Mouse (Mus musculus): ENCODE data around the gene Ush1g. TPM values are rescaled to one million over a fixed set of nuclear protein-coding genes. Genes with fewer than 3 reads are reported as not detected.

The Ush1g gene
- polyA plus RNA-seq, 1 experiment from 2014 or later = not detected

DNA sequence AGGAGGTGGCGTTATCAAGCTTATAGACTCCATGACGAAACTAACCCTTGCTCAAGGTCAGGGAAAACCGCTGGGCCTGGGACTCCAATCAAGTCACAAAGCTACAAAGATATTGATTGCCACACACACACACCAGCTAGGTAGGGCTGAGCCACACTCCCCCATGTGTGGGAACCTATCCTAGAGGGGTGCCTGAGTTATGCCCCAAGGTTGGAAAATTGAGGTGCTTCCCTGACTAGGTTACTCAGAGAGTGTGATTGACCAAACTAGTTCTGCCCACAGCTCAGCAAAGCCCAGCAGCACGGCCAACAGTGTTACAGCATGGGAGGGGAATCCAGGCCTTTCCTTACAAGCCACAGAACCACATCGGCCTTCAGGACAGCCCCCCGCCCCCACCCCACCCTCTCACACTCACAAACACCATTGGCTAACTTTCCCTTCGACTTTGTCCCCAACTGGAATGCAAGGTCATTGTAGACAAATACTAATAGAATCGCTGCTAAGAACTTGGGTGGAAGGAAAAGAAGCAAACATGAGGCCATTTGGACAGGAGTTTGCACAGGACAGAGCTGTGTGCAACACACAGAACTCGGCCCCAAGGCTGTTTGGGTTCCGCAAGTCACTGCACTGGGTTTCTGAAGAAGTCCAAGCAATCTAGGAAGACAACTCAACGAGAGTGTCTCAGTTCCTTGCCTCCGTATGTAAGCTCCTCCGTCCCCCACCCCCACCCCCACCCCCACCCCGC lies 29.0 kb downstream of the Ush1g start:
- ATAC-seq (ENCODE audit: low FRiP score, low TSS enrichment) = no peak
- H3K27ac ChIP-seq (ENCODE audit: low read length) = 0 out of 2 replicates have a peak overlapping the region, but pooled peaks have one; percentile 10
- WGBS = 60% methylated on average over 14 of the region's 14 CpGs
- H3K36me3 ChIP-seq (ENCODE audit: insufficient read depth, low read length) = no peaks in the 10 kb centered on the region
- H3K27me3 ChIP-seq (ENCODE audit: insufficient read depth, low read length) = peaks cover 9% of the 10 kb centered on the region
- H3K4me1 ChIP-seq (ENCODE audit: insufficient read depth, low read length) = peaks cover 17% of the 10 kb centered on the region
- no peak overlapping the region for H3K9ac ChIP-seq (replicated peaks; ENCODE audit: low read length)
- no peak overlapping the region for H3K4me2 ChIP-seq (replicated peaks; ENCODE audit: low read depth, low read length)
- H3K9me3 ChIP-seq (ENCODE audit: low read length) = no peaks in the 10 kb centered on the region
- H3K4me3 ChIP-seq (ENCODE audit: low read length) = no peak overlapping the region

DNA sequence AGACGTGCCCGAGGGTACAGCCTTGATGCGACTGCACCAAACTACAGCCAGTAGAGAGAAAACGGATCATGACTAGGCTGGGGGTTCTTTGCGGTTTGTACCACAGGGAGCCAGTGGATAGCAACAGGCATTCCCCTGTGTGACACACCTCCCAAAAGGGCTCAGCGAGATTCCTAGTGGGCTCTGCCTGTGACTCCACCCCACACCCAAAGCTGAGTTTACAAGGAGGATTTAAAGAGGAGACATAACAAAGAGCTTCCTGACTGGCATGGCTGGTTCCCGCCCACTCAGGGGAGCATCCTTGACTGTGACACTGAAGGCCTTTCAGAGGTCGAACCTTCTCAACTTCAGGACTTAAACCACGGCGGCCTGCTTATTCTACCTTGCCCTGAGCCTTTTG lies 30.3 kb downstream of the Ush1g start:
- Histone ChIP-seq H3K9me3 (ENCODE audit: low read length) (no peaks in the 10 kb centered on the region), H3K27me3 (ENCODE audit: insufficient read depth, low read length) (no peaks in the 10 kb centered on the region), H3K4me2 (replicated peaks; ENCODE audit: low read depth, low read length) (no peak overlapping the region), H3K27ac (ENCODE audit: low read length) (no peak overlapping the region), H3K9ac (replicated peaks; ENCODE audit: low read length) (no peak overlapping the region), H3K36me3 (ENCODE audit: insufficient read depth, low read length) (no peaks in the 10 kb centered on the region), H3K4me3 (ENCODE audit: low read length) (no peak overlapping the region), H3K4me1 (ENCODE audit: insufficient read depth, low read length) (peaks cover 9% of the 10 kb centered on the region; the same call in 1 of the 2 replicates)
- 77% methylated on average over 10 of the region's 10 CpGs for WGBS
- no peak for ATAC-seq (ENCODE audit: low FRiP score, low TSS enrichment)

DNA sequence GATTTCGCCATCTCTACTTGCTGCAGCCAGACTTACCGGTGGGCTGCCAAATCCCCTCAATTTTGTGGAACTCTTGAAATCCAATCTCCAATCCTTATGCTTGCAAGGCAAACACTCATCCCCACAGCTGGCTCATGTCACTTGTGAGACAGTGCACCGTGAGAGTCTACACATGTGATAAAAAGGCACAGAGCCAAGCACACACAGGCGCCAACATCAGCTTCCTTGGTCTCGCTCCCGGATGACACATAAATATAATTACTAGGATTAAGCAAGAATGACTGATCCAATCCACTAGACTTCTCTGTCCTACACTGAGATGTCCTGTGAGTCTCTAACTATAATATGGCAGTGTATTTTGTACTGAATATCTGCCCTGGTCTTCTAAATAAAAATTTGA lies 30.9 kb downstream of the Ush1g start:
- H3K4me2 ChIP-seq (replicated peaks; ENCODE audit: low read depth, low read length) = no peak overlapping the region
- no peak overlapping the region for H3K4me3 ChIP-seq (ENCODE audit: low read length)
- H3K27ac ChIP-seq (ENCODE audit: low read length) = no peak overlapping the region
- no peaks in the 10 kb centered on the region for H3K36me3 ChIP-seq (ENCODE audit: insufficient read depth, low read length)
- 49% methylated on average over 6 of the region's 6 CpGs for WGBS
- H3K27me3 ChIP-seq (ENCODE audit: insufficient read depth, low read length) = no peaks in the 10 kb centered on the region
- H3K9ac ChIP-seq (replicated peaks; ENCODE audit: low read length) = no peak overlapping the region
- H3K9me3 ChIP-seq (ENCODE audit: low read length) = no peaks in the 10 kb centered on the region
- peaks cover 9% of the 10 kb centered on the region; the same call in 1 of the 2 replicates for H3K4me1 ChIP-seq (ENCODE audit: insufficient read depth, low read length)
- no peak; the same call in 1 of the 2 replicates for ATAC-seq (ENCODE audit: low FRiP score, low TSS enrichment)

DNA sequence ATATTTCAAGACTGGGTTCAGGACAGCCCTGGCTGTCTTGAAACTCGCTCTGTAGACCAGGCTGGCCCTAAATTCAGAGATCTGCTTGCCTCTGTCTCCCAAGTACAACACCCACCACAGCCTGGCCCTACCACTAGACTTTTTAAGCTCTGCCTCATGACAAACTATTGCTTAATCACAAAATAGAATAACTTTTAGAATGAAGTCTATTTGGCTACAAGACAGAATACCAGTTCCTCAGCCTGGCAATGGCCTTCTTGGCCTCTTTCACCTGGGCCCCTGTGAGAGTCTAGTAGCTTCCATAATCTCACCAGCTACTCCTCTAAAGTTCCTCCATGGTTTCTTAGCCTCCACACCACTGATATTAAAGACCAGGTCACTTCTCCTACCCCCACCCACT lies 31.5 kb downstream of the Ush1g start:
- no peaks in the 10 kb centered on the region for H3K9me3 ChIP-seq (ENCODE audit: low read length)
- no peak overlapping the region for H3K9ac ChIP-seq (replicated peaks; ENCODE audit: low read length)
- no peak for ATAC-seq (ENCODE audit: low FRiP score, low TSS enrichment)
- no peaks in the 10 kb centered on the region for H3K36me3 ChIP-seq (ENCODE audit: insufficient read depth, low read length)
- WGBS = 76% methylated on average over 1 of the region's 1 CpGs
- H3K4me2 ChIP-seq (replicated peaks; ENCODE audit: low read depth, low read length) = no peak overlapping the region
- H3K4me3 ChIP-seq (ENCODE audit: low read length) = no peak overlapping the region
- no peaks in the 10 kb centered on the region for H3K27me3 ChIP-seq (ENCODE audit: insufficient read depth, low read length)
- no peak overlapping the region for H3K27ac ChIP-seq (ENCODE audit: low read length)
- peaks cover 9% of the 10 kb centered on the region; the same call in 1 of the 2 replicates for H3K4me1 ChIP-seq (ENCODE audit: insufficient read depth, low read length)

DNA sequence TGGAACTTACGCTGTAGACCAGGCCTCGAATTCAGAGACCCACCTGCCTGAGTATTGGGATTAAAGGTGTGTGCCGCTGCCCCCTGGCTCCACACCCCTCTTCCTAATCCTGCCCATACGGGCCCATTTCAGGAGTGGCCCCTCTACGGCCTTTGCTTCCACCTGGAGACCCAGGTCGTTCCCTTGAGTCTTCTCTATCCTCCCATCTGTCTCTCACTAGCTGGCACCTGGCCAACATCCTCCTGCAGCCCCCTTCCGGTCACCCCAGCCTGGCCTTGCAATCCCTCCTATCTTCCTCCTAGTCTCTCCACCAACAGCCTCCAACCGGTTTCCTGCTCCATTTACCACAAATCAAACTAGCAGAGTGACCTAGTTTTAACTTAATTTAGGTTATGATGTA lies 32.0 kb downstream of the Ush1g start:
- H3K4me3 ChIP-seq (ENCODE audit: low read length) = no peak overlapping the region
- H3K9ac ChIP-seq (replicated peaks; ENCODE audit: low read length) = no peak overlapping the region
- H3K4me1 ChIP-seq (ENCODE audit: insufficient read depth, low read length) = peaks cover 9% of the 10 kb centered on the region; the same call in 1 of the 2 replicates
- no peaks in the 10 kb centered on the region for H3K27me3 ChIP-seq (ENCODE audit: insufficient read depth, low read length)
- no peak overlapping the region for H3K4me2 ChIP-seq (replicated peaks; ENCODE audit: low read depth, low read length)
- no peaks in the 10 kb centered on the region for H3K9me3 ChIP-seq (ENCODE audit: low read length)
- ATAC-seq (ENCODE audit: low FRiP score, low TSS enrichment) = no peak
- H3K27ac ChIP-seq (ENCODE audit: low read length) = no peak overlapping the region
- no peaks in the 10 kb centered on the region for H3K36me3 ChIP-seq (ENCODE audit: insufficient read depth, low read length)
- 63% methylated on average over 8 of the region's 8 CpGs for WGBS

DNA sequence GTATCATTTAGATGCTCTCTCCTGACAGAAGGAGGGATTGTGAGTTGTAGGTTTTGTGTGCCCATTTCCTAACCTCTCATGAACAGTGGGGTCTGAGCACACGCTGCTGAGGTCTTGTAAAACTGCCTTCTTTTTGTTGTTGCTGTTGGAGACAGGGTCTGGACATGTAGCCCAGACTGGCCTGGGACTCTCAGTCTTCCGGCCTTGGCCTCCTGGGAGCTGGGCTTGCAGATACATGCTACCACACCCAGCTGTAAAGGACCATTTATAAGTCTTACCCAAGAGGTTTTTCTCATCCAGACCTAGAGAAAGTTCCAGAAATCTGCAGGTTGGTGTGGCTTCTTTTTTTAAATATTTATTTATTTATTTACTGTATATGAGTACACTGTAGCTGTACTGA lies 33.5 kb downstream of the Ush1g start:
- Histone ChIP-seq H3K4me1 (ENCODE audit: insufficient read depth, low read length) (peaks cover 9% of the 10 kb centered on the region; the same call in 1 of the 2 replicates), H3K36me3 (ENCODE audit: insufficient read depth, low read length) (no peaks in the 10 kb centered on the region), H3K4me2 (replicated peaks; ENCODE audit: low read depth, low read length) (no peak overlapping the region), H3K9ac (replicated peaks; ENCODE audit: low read length) (no peak overlapping the region), H3K4me3 (ENCODE audit: low read length) (no peak overlapping the region), H3K27me3 (ENCODE audit: insufficient read depth, low read length) (no peaks in the 10 kb centered on the region), H3K27ac (ENCODE audit: low read length) (no peak overlapping the region), H3K9me3 (ENCODE audit: low read length) (no peaks in the 10 kb centered on the region)
- 85% methylated on average over 2 of the region's 2 CpGs for WGBS
- no peak for ATAC-seq (ENCODE audit: low FRiP score, low TSS enrichment)

DNA sequence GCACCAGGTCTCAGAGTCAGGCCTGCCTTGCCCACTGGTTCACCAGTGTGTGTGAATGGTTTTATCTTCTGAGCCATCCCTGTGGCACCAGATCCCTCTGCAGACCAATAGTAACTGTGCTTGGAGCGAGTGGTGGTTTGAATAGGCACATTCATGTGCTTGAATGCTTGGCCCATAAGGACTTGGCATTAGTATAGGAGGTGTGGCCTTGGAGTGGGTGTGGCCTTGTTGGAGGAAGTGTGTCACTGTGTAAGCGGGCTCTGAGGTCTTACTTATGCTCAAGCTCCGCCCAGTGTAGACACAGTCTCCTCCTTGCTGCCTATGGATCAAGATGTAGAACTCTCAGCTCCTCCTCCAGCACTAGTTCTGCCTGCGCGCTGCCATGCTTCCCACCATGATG lies 34.5 kb downstream of the Ush1g start:
- Histone ChIP-seq H3K4me3 (ENCODE audit: low read length) (no peak overlapping the region), H3K4me2 (replicated peaks; ENCODE audit: low read depth, low read length) (no peak overlapping the region), H3K27ac (ENCODE audit: low read length) (no peak overlapping the region), H3K27me3 (ENCODE audit: insufficient read depth, low read length) (no peaks in the 10 kb centered on the region), H3K36me3 (ENCODE audit: insufficient read depth, low read length) (no peaks in the 10 kb centered on the region), H3K9me3 (ENCODE audit: low read length) (no peaks in the 10 kb centered on the region), H3K4me1 (ENCODE audit: insufficient read depth, low read length) (peaks cover 9% of the 10 kb centered on the region; the same call in 1 of the 2 replicates), H3K9ac (replicated peaks; ENCODE audit: low read length) (no peak overlapping the region)
- WGBS = 89% methylated on average over 5 of the region's 5 CpGs
- ATAC-seq (ENCODE audit: low FRiP score, low TSS enrichment) = no peak

DNA sequence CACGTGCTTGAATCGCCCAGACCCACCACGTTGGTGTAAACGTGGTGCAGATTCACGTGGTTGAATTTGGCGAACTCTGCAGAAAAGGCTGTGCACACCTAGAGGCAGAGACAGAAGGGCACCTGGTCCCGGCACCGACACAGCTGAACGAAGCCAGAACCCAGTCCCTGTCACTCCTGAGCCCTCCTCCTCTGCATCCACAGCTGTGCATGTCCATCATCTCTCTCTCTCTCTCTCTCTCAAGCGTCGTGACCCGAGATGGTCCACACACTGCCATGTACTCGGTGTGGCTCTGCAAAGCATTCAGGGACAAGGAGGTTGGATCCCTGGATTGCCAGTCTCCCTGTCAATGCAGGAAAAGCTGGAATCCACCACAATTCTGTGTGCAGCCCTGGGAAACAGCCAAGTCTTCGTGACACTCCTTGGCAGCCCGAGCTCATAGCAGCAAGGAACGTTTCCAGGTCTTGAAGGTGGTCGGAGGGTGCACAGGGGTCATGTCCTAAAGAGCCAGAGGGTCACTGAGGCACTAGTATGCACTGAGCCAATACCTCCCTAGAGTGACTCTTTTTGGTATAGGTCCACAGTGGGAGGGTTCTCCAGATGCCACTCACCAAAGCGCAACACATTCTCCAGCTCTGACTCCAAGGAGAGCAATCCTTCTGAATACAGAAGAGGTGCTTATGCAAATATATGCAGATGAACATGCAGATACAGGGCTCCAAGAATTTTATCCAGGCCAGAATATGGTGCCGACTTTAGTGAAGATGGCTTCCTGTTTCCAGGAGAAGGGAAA lies 35.4 kb downstream of the Ush1g start:
- Histone ChIP-seq H3K9ac (replicated peaks; ENCODE audit: low read length) (no peak overlapping the region), H3K27me3 (ENCODE audit: insufficient read depth, low read length) (no peaks in the 10 kb centered on the region), H3K4me2 (replicated peaks; ENCODE audit: low read depth, low read length) (no peak overlapping the region), H3K36me3 (ENCODE audit: insufficient read depth, low read length) (no peaks in the 10 kb centered on the region), H3K4me1 (ENCODE audit: insufficient read depth, low read length) (peaks cover 8% of the 10 kb centered on the region; the same call in 1 of the 2 replicates), H3K9me3 (ENCODE audit: low read length) (no peaks in the 10 kb centered on the region), H3K27ac (ENCODE audit: low read length) (no peak overlapping the region), H3K4me3 (ENCODE audit: low read length) (no peak overlapping the region)
- 68% methylated on average over 19 of the region's 19 CpGs for WGBS
- ATAC-seq (ENCODE audit: low FRiP score, low TSS enrichment) = no peak

DNA sequence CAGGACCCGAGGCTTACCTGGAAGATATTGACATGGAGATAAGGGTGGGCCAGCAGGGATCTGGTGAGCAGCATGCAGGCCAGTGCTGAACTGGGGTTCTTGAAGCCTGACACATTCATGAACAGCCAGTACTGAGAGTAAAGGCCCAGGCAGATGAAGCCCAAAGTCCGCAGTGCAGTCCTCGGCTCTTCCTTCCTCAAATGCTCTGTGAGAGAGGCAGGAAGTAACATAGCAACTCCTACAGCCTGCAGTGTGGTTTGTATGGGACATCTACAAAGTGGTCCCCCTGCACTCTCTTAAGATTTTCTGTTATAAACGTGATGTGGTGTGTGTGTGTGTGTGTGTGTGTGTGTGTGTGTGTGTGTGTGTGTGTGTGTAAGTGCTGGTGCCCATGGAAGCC lies 36.6 kb downstream of the Ush1g start:
- H3K9ac ChIP-seq (replicated peaks; ENCODE audit: low read length) = no peak overlapping the region
- no peak overlapping the region for H3K4me3 ChIP-seq (ENCODE audit: low read length)
- no peak for ATAC-seq (ENCODE audit: low FRiP score, low TSS enrichment)
- H3K27me3 ChIP-seq (ENCODE audit: insufficient read depth, low read length) = no peaks in the 10 kb centered on the region
- H3K36me3 ChIP-seq (ENCODE audit: insufficient read depth, low read length) = no peaks in the 10 kb centered on the region
- WGBS = 52% methylated on average over 4 of the region's 4 CpGs
- no peak overlapping the region for H3K4me2 ChIP-seq (replicated peaks; ENCODE audit: low read depth, low read length)
- H3K9me3 ChIP-seq (ENCODE audit: low read length) = no peaks in the 10 kb centered on the region
- H3K4me1 ChIP-seq (ENCODE audit: insufficient read depth, low read length) = 0 out of 2 replicates have a peak, but pooled peaks cover 6% of the 10 kb centered on the region
- no peak overlapping the region for H3K27ac ChIP-seq (ENCODE audit: low read length)
